13 mouse cellular contexts compared by ENCODE assay signal in genomic region chr11:11729216-11729615, GRCm38 (mm10). TPM values are rescaled to one million over a fixed set of nuclear protein-coding genes. Genes with fewer than 3 reads are reported as not detected.
DNase-seq lines count a peak whose midpoint lies in the region; ATAC-seq and TF ChIP-seq lines count a peak whose summit lies in the region.
"Had no signal": no experiment of that assay in that cellular context is flagged by ENCODE, and none has a peak within 500 bp of the region (broad histone marks: within the 10 kb centered on the region; RNA-seq: fewer than 3 reads in every experiment).

No protein-coding gene starts in this region.

- peak; percentile 11 for DNase-seq in embryo, embryonic 11.5 days (ENCODE audit: low read depth, low spot score)
- DNase-seq in embryo, embryonic 10 days (ENCODE audit: low spot score): no peak
- peak; percentile 58 for DNase-seq in spleen, adult 12 weeks (ENCODE audit: low spot score)
- DNase-seq in spleen, adult 18-20 months: no peak
- peak; percentile 68 for DNase-seq in liver, postnatal 0 days
- DNase-seq in left cerebral cortex, postnatal 10 days (ENCODE audit: extremely low spot score in 1 of 2, low spot score in 2 of 2): no peak
- no peak for DNase-seq in adrenal gland, postnatal 4 days (ENCODE audit: low spot score in 2 of 2)
- DNase-seq: cerebellum, postnatal 25 days; layer of hippocampus, postnatal 36 days had no signal

- TF ChIP-seq EP300 in liver, postnatal 0 days (IDR thresholded peaks at IDR 0.05; ENCODE audit: low read depth): peak; percentile 97

- H3K4me2 ChIP-seq in liver, postnatal 0 days (ENCODE audit: low read depth, low read length): peak overlapping the region; percentile 42
- no peak overlapping the region for H3K4me2 ChIP-seq in forebrain, embryonic 13.5 days
- H3K4me2 ChIP-seq: embryonic facial prominence, embryonic 15.5 days; hindbrain, embryonic 14.5 days had no signal

- no peak for TF ChIP-seq CTCF in liver, postnatal 0 days (IDR thresholded peaks at IDR 0.05; ENCODE audit: low read depth)

- H3K9me3 ChIP-seq in liver, postnatal 0 days (ENCODE audit: low read length): no peaks in the 10 kb centered on the region
- H3K9me3 ChIP-seq in forebrain, embryonic 13.5 days (replicated peaks): no peaks in the 10 kb centered on the region
- H3K9me3 ChIP-seq: embryonic facial prominence, embryonic 15.5 days had no signal

- H3K27ac ChIP-seq in liver, postnatal 0 days (ENCODE audit: low read depth): peak overlapping the region; percentile 94
- H3K27ac ChIP-seq in forebrain, embryonic 13.5 days: no peak overlapping the region
- H3K27ac ChIP-seq: embryonic facial prominence, embryonic 15.5 days; hindbrain, embryonic 14.5 days had no signal

- peak overlapping the region; percentile 33 for H3K9ac ChIP-seq in liver, postnatal 0 days (replicated peaks)
- H3K9ac ChIP-seq in forebrain, embryonic 13.5 days: no peak overlapping the region
- H3K9ac ChIP-seq: embryonic facial prominence, embryonic 15.5 days; hindbrain, embryonic 14.5 days had no signal

- peak; percentile 92 for ATAC-seq in liver, postnatal 0 days
- ATAC-seq in forebrain, embryonic 13.5 days: no peak
- ATAC-seq: activated CD4-positive, CD25-positive, alpha-beta regulatory T cell, adult 4 months had no signal

- 43% methylated on average over 6 of the region's 6 CpGs for WGBS in liver, postnatal 0 days (ENCODE audit: insufficient replicate concordance)
- WGBS in forebrain, embryonic 13.5 days: 80% methylated on average over 6 of the region's 6 CpGs

- H3K27me3 ChIP-seq in liver, postnatal 0 days (ENCODE audit: insufficient read depth, low read length): no peaks in the 10 kb centered on the region
- H3K27me3 ChIP-seq in forebrain, embryonic 13.5 days: no peaks in the 10 kb centered on the region
- H3K27me3 ChIP-seq: embryonic facial prominence, embryonic 15.5 days had no signal

- no peak overlapping the region for H3K4me3 ChIP-seq in liver, postnatal 0 days (ENCODE audit: low read depth, low read length)
- no peak overlapping the region for H3K4me3 ChIP-seq in forebrain, embryonic 13.5 days
- H3K4me3 ChIP-seq: embryonic facial prominence, embryonic 15.5 days had no signal

- peaks cover 76% of the 10 kb centered on the region for H3K4me1 ChIP-seq in liver, postnatal 0 days (ENCODE audit: insufficient read depth)
- no peaks in the 10 kb centered on the region for H3K4me1 ChIP-seq in forebrain, embryonic 13.5 days
- H3K4me1 ChIP-seq: embryonic facial prominence, embryonic 15.5 days had no signal

- H3K36me3 ChIP-seq in liver, postnatal 0 days (replicated peaks; ENCODE audit: insufficient read depth, low read length): peaks cover 13% of the 10 kb centered on the region; the same call in 1 of the 2 replicates
- no peaks in the 10 kb centered on the region for H3K36me3 ChIP-seq in forebrain, embryonic 13.5 days (ENCODE audit: poor library complexity, severe bottlenecking)
- H3K36me3 ChIP-seq: embryonic facial prominence, embryonic 15.5 days had no signal

- intact Hi-C loops in left cerebral cortex, postnatal 10 days (cut with DNase I): no loop called here

RNA-seq across cellular contexts. Expression of gene Ikzf1, which starts 44.4 kb away (rescaled TPM):
- polyA plus RNA-seq in liver, postnatal 0 days (2015; fragmentation: Nextera tagmentation; extraction: Ambion mirVana): 11.6 and 12.5 TPM in 2 replicates
- 1 to 10 TPM; 3.2 to 3.6 TPM for total RNA-seq in left cerebral cortex, postnatal 10 days (2021)
- 0.63 TPM in 2 replicates for polyA plus RNA-seq in forebrain, embryonic 13.5 days (2015; fragmentation: Nextera tagmentation; extraction: Ambion mirVana)
- total RNA-seq in adrenal gland, postnatal 4 days (2021): 1 to 10 TPM; 4.6 to 6.3 TPM

Comparison
In these comparisons a context has a peak if more than half of its experiments do, and no peak if none do; other contexts are left out.
1. DNase-seq: peak in embryo, embryonic 11.5 days (single experiment), spleen, adult 12 weeks (single experiment) and liver, postnatal 0 days (single experiment); none in embryo, embryonic 10 days (single experiment), spleen, adult 18-20 months (0 of 2), left cerebral cortex, postnatal 10 days (0 of 2) and adrenal gland, postnatal 4 days (0 of 2).